Mouse (Mus musculus): Measurements from ENCODE around the gene Nudcd3. TPM values are rescaled to one million over a fixed set of nuclear protein-coding genes. Genes with fewer than 3 reads are reported as not detected.

Gene Nudcd3
- polyA plus RNA-seq, 1 experiment from 2014 or later, result 80.2 TPM

- Histone ChIP-seq H3K4me2 (ENCODE audit: low read length) (no peak overlapping the region; the same call in 1 of the 2 replicates), H3K9me3 (replicated peaks; ENCODE audit: control insufficient read depth, low read length, poor library complexity, severe bottlenecking) (no peaks in the 10 kb centered on the region), H3K9ac (ENCODE audit: low read depth, low read length) (no peak overlapping the region), H3K4me3 (ENCODE audit: low read depth, low read length) (no peak overlapping the region), H3K27ac (ENCODE audit: low read length) (no peak overlapping the region), H3K27me3 (ENCODE audit: control insufficient read depth, insufficient read depth, low read depth, low read length) (no peaks in the 10 kb centered on the region), H3K4me1 (ENCODE audit: control insufficient read depth, insufficient read depth, low read length) (peaks cover 24% of the 10 kb centered on the region), H3K36me3 (ENCODE audit: control insufficient read depth, insufficient read depth, low read length) (no peaks in the 10 kb centered on the region)
- WGBS, result 40% methylated on average over 2 of the region's 2 CpGs
- ATAC-seq, result no peak
Measured at GRCm38 (mm10) chr11:6183246-6183645, 17.0 kb downstream of the Nudcd3 start.

DNA sequence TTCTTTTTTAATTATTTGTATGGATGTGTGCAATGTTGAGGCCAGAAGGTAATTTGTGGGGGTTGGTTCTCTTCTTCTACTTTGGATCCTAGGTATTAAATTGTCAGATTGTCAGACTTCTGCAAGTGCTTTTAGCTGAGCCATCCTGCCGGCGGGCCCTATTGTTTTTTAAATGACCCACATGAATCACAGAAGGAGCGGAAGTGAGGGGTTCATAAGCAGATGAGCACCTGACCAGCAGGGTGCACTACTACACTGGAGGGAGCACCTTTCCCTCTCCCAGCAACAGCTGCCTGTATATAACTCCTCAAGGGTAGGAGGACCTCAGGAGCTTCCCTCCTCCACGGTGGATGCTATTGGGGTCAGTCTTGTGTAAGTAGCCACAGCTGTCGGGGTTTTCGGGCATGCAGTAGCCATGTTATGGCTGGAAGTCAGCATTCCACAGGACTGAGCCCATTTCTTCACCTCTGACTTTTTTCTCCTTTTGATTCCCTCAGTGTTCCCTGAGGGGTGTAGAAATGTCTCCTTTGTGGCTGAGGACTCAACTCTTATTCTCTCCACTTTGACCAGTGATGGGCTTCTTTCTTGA, 19.3 kb downstream of the Nudcd3 start:
- WGBS, result 55% methylated on average over 6 of the region's 6 CpGs
- no peaks in the 10 kb centered on the region for H3K36me3 ChIP-seq (ENCODE audit: control insufficient read depth, insufficient read depth, low read length)
- no peaks in the 10 kb centered on the region for H3K9me3 ChIP-seq (replicated peaks; ENCODE audit: control insufficient read depth, low read length, poor library complexity, severe bottlenecking)
- H3K4me1 ChIP-seq (ENCODE audit: control insufficient read depth, insufficient read depth, low read length), result peaks cover 23% of the 10 kb centered on the region
- no peak overlapping the region for H3K4me3 ChIP-seq (ENCODE audit: low read depth, low read length)
- H3K27me3 ChIP-seq (ENCODE audit: control insufficient read depth, insufficient read depth, low read depth, low read length), result no peaks in the 10 kb centered on the region
- H3K9ac ChIP-seq (ENCODE audit: low read depth, low read length), result no peak overlapping the region
- no peak for ATAC-seq
- no peak overlapping the region for H3K4me2 ChIP-seq (ENCODE audit: low read length)
- H3K27ac ChIP-seq (ENCODE audit: low read length), result no peak overlapping the region

- Histone ChIP-seq H3K9me3 (replicated peaks; ENCODE audit: control insufficient read depth, low read length, poor library complexity, severe bottlenecking) (no peaks in the 10 kb centered on the region), H3K36me3 (ENCODE audit: control insufficient read depth, insufficient read depth, low read length) (no peaks in the 10 kb centered on the region), H3K27me3 (ENCODE audit: control insufficient read depth, insufficient read depth, low read depth, low read length) (no peaks in the 10 kb centered on the region), H3K9ac (ENCODE audit: low read depth, low read length) (no peak overlapping the region), H3K27ac (ENCODE audit: low read length) (no peak overlapping the region), H3K4me3 (ENCODE audit: low read depth, low read length) (no peak overlapping the region), H3K4me2 (ENCODE audit: low read length) (no peak overlapping the region), H3K4me1 (ENCODE audit: control insufficient read depth, insufficient read depth, low read length) (peaks cover 20% of the 10 kb centered on the region)
- WGBS, result 14% methylated on average over 8 of the region's 8 CpGs
- ATAC-seq, result no peak
Measured at GRCm38 (mm10) chr11:6179194-6179593, 21.0 kb downstream of the Nudcd3 start.

DNA sequence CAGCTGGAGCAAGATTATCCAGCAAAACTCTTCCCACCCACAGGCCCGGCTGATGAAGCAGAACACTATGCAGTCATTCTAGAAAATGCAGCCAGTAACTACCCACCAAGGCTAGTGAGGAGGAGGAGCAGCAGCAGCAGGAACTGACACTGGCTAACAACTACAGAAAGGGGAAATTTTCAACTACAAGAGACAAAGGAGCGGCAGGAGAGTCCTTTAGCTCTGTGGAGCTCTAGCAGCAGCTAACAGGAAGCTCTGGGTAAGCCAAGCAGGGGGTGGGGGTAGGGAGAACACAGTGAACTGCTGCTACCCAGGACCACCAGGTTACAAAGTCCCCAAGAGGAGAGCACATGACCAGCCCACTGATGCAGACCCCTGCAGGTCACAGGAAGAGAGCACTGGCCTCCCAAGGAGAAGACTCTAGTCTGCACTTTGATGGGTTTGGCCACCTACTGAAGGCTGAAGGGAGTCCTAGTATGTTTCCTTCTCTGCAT, 21.5 kb downstream of the Nudcd3 start:
- no peaks in the 10 kb centered on the region for H3K9me3 ChIP-seq (replicated peaks; ENCODE audit: control insufficient read depth, low read length, poor library complexity, severe bottlenecking)
- H3K4me2 ChIP-seq (ENCODE audit: low read length), result no peak overlapping the region
- peaks cover 16% of the 10 kb centered on the region for H3K4me1 ChIP-seq (ENCODE audit: control insufficient read depth, insufficient read depth, low read length)
- 6% methylated on average over 2 of the region's 2 CpGs for WGBS
- H3K36me3 ChIP-seq (ENCODE audit: control insufficient read depth, insufficient read depth, low read length), result no peaks in the 10 kb centered on the region
- no peak for ATAC-seq
- no peak overlapping the region for H3K9ac ChIP-seq (ENCODE audit: low read depth, low read length)
- no peak overlapping the region for H3K4me3 ChIP-seq (ENCODE audit: low read depth, low read length)
- no peak overlapping the region for H3K27ac ChIP-seq (ENCODE audit: low read length)
- no peaks in the 10 kb centered on the region for H3K27me3 ChIP-seq (ENCODE audit: control insufficient read depth, insufficient read depth, low read depth, low read length)

DNA sequence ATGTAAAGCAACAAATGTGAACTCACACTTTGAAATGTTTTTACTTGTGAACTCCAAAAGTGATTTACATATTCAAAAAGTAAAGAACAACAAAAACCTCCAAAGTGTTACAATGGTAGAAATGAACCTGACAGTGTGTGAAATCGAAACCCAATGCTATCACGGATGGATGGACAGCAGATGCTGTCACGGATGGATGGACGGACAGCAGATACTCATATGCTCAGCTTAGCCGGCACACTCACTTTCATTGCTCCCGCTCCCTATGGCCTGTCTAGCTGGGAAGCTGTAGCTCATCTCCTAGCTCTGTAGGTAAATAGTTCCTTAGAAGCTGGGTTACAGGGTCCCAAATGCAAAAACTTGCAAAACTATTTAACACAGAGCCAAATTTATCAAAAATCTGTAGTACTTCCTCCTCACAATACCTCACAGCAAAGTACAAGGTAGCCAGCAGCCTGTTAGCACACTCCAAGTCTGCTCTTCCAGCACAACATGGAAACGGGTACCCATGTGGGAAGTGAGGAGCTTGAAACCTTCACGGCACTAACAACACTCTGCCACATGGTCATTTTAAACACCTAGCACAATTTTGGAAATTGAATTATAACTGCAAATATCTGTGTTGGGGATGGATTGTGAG, 22.3 kb downstream of the Nudcd3 start:
- no peak overlapping the region for H3K9ac ChIP-seq (ENCODE audit: low read depth, low read length)
- no peaks in the 10 kb centered on the region for H3K36me3 ChIP-seq (ENCODE audit: control insufficient read depth, insufficient read depth, low read length)
- H3K27ac ChIP-seq (ENCODE audit: low read length), result no peak overlapping the region
- ATAC-seq, result no peak
- H3K4me2 ChIP-seq (ENCODE audit: low read length), result no peak overlapping the region
- peaks cover 11% of the 10 kb centered on the region for H3K4me1 ChIP-seq (ENCODE audit: control insufficient read depth, insufficient read depth, low read length)
- 35% methylated on average over 8 of the region's 8 CpGs for WGBS
- no peaks in the 10 kb centered on the region for H3K9me3 ChIP-seq (replicated peaks; ENCODE audit: control insufficient read depth, low read length, poor library complexity, severe bottlenecking)
- no peaks in the 10 kb centered on the region for H3K27me3 ChIP-seq (ENCODE audit: control insufficient read depth, insufficient read depth, low read depth, low read length)
- no peak overlapping the region for H3K4me3 ChIP-seq (ENCODE audit: low read depth, low read length)

- H3K36me3 ChIP-seq (ENCODE audit: control insufficient read depth, insufficient read depth, low read length), result no peaks in the 10 kb centered on the region
- H3K4me1 ChIP-seq (ENCODE audit: control insufficient read depth, insufficient read depth, low read length), result peaks cover 10% of the 10 kb centered on the region
- H3K27ac ChIP-seq (ENCODE audit: low read length), result no peak overlapping the region
- H3K4me3 ChIP-seq (ENCODE audit: low read depth, low read length), result no peak overlapping the region
- WGBS, result 65% methylated on average over 1 of the region's 1 CpGs
- no peaks in the 10 kb centered on the region for H3K27me3 ChIP-seq (ENCODE audit: control insufficient read depth, insufficient read depth, low read depth, low read length)
- H3K9me3 ChIP-seq (replicated peaks; ENCODE audit: control insufficient read depth, low read length, poor library complexity, severe bottlenecking), result no peaks in the 10 kb centered on the region
- ATAC-seq, result no peak
- H3K4me2 ChIP-seq (ENCODE audit: low read length), result no peak overlapping the region
- no peak overlapping the region for H3K9ac ChIP-seq (ENCODE audit: low read depth, low read length)
Measured at GRCm38 (mm10) chr11:6175506-6175905, 24.7 kb downstream of the Nudcd3 start.

DNA sequence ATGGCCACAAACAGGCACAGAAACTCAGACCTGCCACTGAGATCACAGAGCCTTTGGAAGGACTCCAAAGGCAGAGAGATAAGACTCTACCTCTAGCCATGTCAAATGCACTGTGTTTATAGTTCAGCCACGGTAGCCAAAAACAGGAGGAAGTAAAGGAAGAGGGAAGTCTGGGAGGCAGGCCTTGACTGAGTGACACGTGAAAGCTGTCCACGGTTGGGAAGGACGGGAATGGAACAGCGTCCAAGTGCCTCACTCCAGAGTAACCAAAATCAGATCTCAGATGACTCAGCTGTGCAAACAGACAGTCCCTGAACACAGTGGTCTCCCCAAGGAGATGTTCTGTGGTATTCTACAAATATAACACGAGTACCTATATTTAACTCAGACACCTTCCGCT, 25.5 kb downstream of the Nudcd3 start:
- no peaks in the 10 kb centered on the region for H3K9me3 ChIP-seq (replicated peaks; ENCODE audit: control insufficient read depth, low read length, poor library complexity, severe bottlenecking)
- H3K4me2 ChIP-seq (ENCODE audit: low read length), result no peak overlapping the region
- ATAC-seq, result no peak
- H3K27me3 ChIP-seq (ENCODE audit: control insufficient read depth, insufficient read depth, low read depth, low read length), result no peaks in the 10 kb centered on the region
- 74% methylated on average over 7 of the region's 7 CpGs for WGBS
- H3K4me3 ChIP-seq (ENCODE audit: low read depth, low read length), result no peak overlapping the region
- no peaks in the 10 kb centered on the region for H3K36me3 ChIP-seq (ENCODE audit: control insufficient read depth, insufficient read depth, low read length)
- H3K4me1 ChIP-seq (ENCODE audit: control insufficient read depth, insufficient read depth, low read length), result peaks cover 10% of the 10 kb centered on the region
- no peak overlapping the region for H3K9ac ChIP-seq (ENCODE audit: low read depth, low read length)
- H3K27ac ChIP-seq (ENCODE audit: low read length), result no peak overlapping the region

DNA sequence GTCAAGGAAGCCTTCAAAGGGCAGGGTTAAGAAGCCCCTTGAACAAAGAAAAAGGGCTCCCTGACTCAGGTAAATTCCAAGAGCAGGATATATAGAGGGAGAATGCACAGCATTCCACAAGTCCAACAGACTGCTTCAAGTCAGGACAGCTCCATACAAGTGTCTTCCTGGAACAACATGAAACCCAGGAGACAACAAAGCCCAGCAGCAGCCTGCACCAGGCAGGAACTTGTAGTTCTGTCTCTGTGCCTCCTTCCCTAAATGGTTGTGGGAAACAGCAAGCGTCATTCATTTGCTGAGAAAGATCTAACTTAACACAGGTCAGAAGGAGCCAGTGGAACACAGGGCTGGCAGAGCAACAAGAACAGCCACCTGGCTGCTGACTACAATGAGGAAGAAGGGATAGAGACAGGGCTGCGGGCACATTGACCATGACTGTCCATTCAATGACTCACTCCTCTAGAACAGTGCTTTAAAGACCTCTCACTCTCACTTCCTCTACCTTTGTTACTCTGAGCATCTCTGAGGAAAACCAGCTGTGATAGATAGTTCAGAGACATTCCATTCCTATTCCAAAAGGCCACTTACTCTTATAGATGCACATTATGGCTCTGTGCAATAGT, 31.1 kb downstream of the Nudcd3 start:
- Histone ChIP-seq H3K27me3 (ENCODE audit: control insufficient read depth, insufficient read depth, low read depth, low read length) (no peaks in the 10 kb centered on the region), H3K4me1 (ENCODE audit: control insufficient read depth, insufficient read depth, low read length) (no peaks in the 10 kb centered on the region), H3K9ac (ENCODE audit: low read depth, low read length) (no peak overlapping the region), H3K4me2 (ENCODE audit: low read length) (no peak overlapping the region), H3K9me3 (replicated peaks; ENCODE audit: control insufficient read depth, low read length, poor library complexity, severe bottlenecking) (no peaks in the 10 kb centered on the region), H3K27ac (ENCODE audit: low read length) (no peak overlapping the region), H3K4me3 (ENCODE audit: low read depth, low read length) (no peak overlapping the region), H3K36me3 (ENCODE audit: control insufficient read depth, insufficient read depth, low read length) (no peaks in the 10 kb centered on the region)
- no peak for ATAC-seq
- 90% methylated on average over 2 of the region's 2 CpGs for WGBS

- ATAC-seq, result no peak
- no peaks in the 10 kb centered on the region for H3K9me3 ChIP-seq (replicated peaks; ENCODE audit: control insufficient read depth, low read length, poor library complexity, severe bottlenecking)
- H3K4me2 ChIP-seq (ENCODE audit: low read length), result no peak overlapping the region
- H3K27ac ChIP-seq (ENCODE audit: low read length), result no peak overlapping the region
- no peak overlapping the region for H3K9ac ChIP-seq (ENCODE audit: low read depth, low read length)
- no peaks in the 10 kb centered on the region for H3K4me1 ChIP-seq (ENCODE audit: control insufficient read depth, insufficient read depth, low read length)
- H3K27me3 ChIP-seq (ENCODE audit: control insufficient read depth, insufficient read depth, low read depth, low read length), result no peaks in the 10 kb centered on the region
- H3K4me3 ChIP-seq (ENCODE audit: low read depth, low read length), result no peak overlapping the region
- H3K36me3 ChIP-seq (ENCODE audit: control insufficient read depth, insufficient read depth, low read length), result no peaks in the 10 kb centered on the region
- WGBS, result 92% methylated on average over 12 of the region's 12 CpGs
Measured at GRCm38 (mm10) chr11:6166351-6166750, 33.9 kb downstream of the Nudcd3 start.

All from midbrain, embryonic 16.5 days (tissue).